Mouse (Mus musculus) monocyte, adult 2 months (primary cell): ENCODE results near the gene Ivd.
A peak's percentile ranks its signal among the peaks of the same experiment; 100 is the strongest.

Source experiments
- DNase-seq, 2 experiments: peaks; one replicate each; pipeline ENCODE4 v3.0.0; 2022; ENCODE audit warnings: low spot score in 2 of 2, low read depth in 1 of 2

Ivd gene

GRCm38 (mm10) chr2:118861454-118862339, at the start of gene Ivd:
Ivd (plus strand) TSS chr2:118861954.
- DNase-seq = peak; percentile 64 to 77

- no peak for DNase-seq
Observed at GRCm38 (mm10) chr2:118812724-118813123, 49.0 kb upstream of the Ivd start.

- peak; percentile 56 to 82 for DNase-seq
Observed at GRCm38 (mm10) chr2:118813981-118814836, 47.5 kb upstream of the Ivd start, which contains the start of gene Knstrn. Knstrn (plus strand) TSS chr2:118814003.

- no peak for DNase-seq
Observed at GRCm38 (mm10) chr2:118822800-118823199, 39.0 kb upstream of the Ivd start.

- no peak for DNase-seq
Observed at GRCm38 (mm10) chr2:118824396-118824795, 37.4 kb upstream of the Ivd start.

GRCm38 (mm10) chr2:118829096-118829495, 32.7 kb upstream of the Ivd start:
- no peak for DNase-seq

GRCm38 (mm10) chr2:118834061-118834460, 27.7 kb upstream of the Ivd start:
- no peak for DNase-seq

GRCm38 (mm10) chr2:118835115-118835514, 26.6 kb upstream of the Ivd start:
- DNase-seq = no peak

GRCm38 (mm10) chr2:118838330-118838729, 23.4 kb upstream of the Ivd start:
- no peak for DNase-seq

GRCm38 (mm10) chr2:118841186-118841585, 20.6 kb upstream of the Ivd start:
- DNase-seq = no peak

GRCm38 (mm10) chr2:118841774-118842173, 20.0 kb upstream of the Ivd start:
- no peak for DNase-seq

GRCm38 (mm10) chr2:118844427-118844826, 17.3 kb upstream of the Ivd start:
- DNase-seq = no peak

- DNase-seq = no peak
Observed at GRCm38 (mm10) chr2:118846246-118846645, 15.5 kb upstream of the Ivd start.

- no peak for DNase-seq
Observed at GRCm38 (mm10) chr2:118851756-118852155, 10.0 kb upstream of the Ivd start.

- no peak for DNase-seq
Observed at GRCm38 (mm10) chr2:118862340-118862675, 554 bp downstream of the Ivd start.

- no peak for DNase-seq
Observed at GRCm38 (mm10) chr2:118870601-118871000, 8.8 kb downstream of the Ivd start.

- DNase-seq = no peak
Observed at GRCm38 (mm10) chr2:118871032-118871431, 9.3 kb downstream of the Ivd start.

GRCm38 (mm10) chr2:118873018-118873417, 11.3 kb downstream of the Ivd start:
- no peak for DNase-seq

- no peak for DNase-seq
Observed at GRCm38 (mm10) chr2:118873890-118874430, 12.2 kb downstream of the Ivd start.

GRCm38 (mm10) chr2:118875316-118875715, 13.6 kb downstream of the Ivd start:
- no peak for DNase-seq

GRCm38 (mm10) chr2:118876453-118876852, 14.7 kb downstream of the Ivd start:
- no peak for DNase-seq

- no peak for DNase-seq
Observed at GRCm38 (mm10) chr2:118881019-118881418, 19.3 kb downstream of the Ivd start.
